Comparison of ENCODE assay signal across 28 mouse cellular contexts in the genomic region with DNA sequence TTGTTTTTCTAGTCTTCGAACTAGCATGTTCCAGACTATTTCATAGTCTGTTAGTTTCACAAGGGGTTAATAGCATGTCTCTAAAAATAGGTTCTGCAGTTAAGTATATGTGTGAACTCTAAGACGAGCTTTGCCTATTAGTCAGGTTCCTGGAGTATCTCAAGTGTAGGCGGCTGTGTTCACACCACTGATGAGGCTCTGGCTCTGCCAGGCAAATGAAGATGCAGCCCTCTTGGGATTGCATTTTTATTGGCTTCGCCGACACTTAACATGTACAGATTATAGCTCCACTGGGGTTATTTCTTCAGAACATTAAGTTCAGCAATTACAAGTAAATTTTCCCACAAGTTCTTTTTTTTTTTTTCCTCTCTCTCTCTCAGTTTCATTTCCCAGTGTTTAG. TPM values are rescaled to one million over a fixed set of nuclear protein-coding genes. Genes with fewer than 3 reads are reported as not detected.
A peak's percentile ranks its signal among the peaks of the same experiment; 100 is the strongest.
DNase-seq lines count a peak whose midpoint lies in the region; ATAC-seq and TF ChIP-seq lines count a peak whose summit lies in the region.
"Had no signal": no experiment of that assay in that cellular context is flagged by ENCODE, and none has a peak within 500 bp of the region (broad histone marks: within the 10 kb centered on the region; RNA-seq: fewer than 3 reads in every experiment).

No protein-coding gene starts in this region.

- H3K9me3 ChIP-seq in midbrain, postnatal 0 days (ENCODE audit: low read length) = no peaks in the 10 kb centered on the region
- H3K9me3 ChIP-seq in midbrain, embryonic 11.5 days (ENCODE audit: control insufficient read depth, low read length) = no peaks in the 10 kb centered on the region
- H3K9me3 ChIP-seq in neural tube, embryonic 13.5 days = no peaks in the 10 kb centered on the region
- H3K9me3 ChIP-seq: heart, embryonic 13.5 days; limb, embryonic 13.5 days; liver, embryonic 13.5 days had no signal

- TF ChIP-seq POLR2A in brain, embryonic 14.5 days (IDR thresholded peaks at IDR 0.05; ENCODE audit: borderline replicate concordance, extremely low read depth, insufficient read depth, insufficient read length, poor library complexity, severe bottlenecking) = no peak

- H3K27me3 ChIP-seq in midbrain, postnatal 0 days (ENCODE audit: insufficient read depth, low read length) = no peaks in the 10 kb centered on the region
- H3K27me3 ChIP-seq in midbrain, embryonic 11.5 days (ENCODE audit: control insufficient read depth, insufficient read depth, low read length) = no peaks in the 10 kb centered on the region
- no peaks in the 10 kb centered on the region for H3K27me3 ChIP-seq in neural tube, embryonic 13.5 days
- H3K27me3 ChIP-seq: heart, embryonic 13.5 days; limb, embryonic 13.5 days; liver, embryonic 13.5 days had no signal

- no peak overlapping the region for H3K4me3 ChIP-seq in midbrain, postnatal 0 days (ENCODE audit: low read depth, low read length)
- H3K4me3 ChIP-seq in midbrain, embryonic 11.5 days (ENCODE audit: low read depth, low read length) = no peak overlapping the region
- H3K4me3 ChIP-seq in neural tube, embryonic 13.5 days = no peak overlapping the region
- H3K4me3 ChIP-seq: heart, embryonic 13.5 days; left cerebral cortex, adult 2 months; limb, embryonic 13.5 days; liver, embryonic 13.5 days had no signal

- H3K4me1 ChIP-seq in midbrain, postnatal 0 days (ENCODE audit: insufficient read depth, low read length) = no peaks in the 10 kb centered on the region
- H3K4me1 ChIP-seq in midbrain, embryonic 11.5 days (ENCODE audit: control insufficient read depth, insufficient read depth, low read length) = no peaks in the 10 kb centered on the region
- H3K4me1 ChIP-seq in neural tube, embryonic 13.5 days (replicated peaks) = no peaks in the 10 kb centered on the region
- H3K4me1 ChIP-seq: limb, embryonic 13.5 days; liver, embryonic 13.5 days had no signal

- no peak overlapping the region for H3K4me2 ChIP-seq in midbrain, postnatal 0 days (ENCODE audit: low read depth, low read length, poor library complexity, severe bottlenecking)
- H3K4me2 ChIP-seq in midbrain, embryonic 11.5 days = no peak overlapping the region
- H3K4me2 ChIP-seq in neural tube, embryonic 13.5 days = no peak overlapping the region
- H3K4me2 ChIP-seq: heart, embryonic 13.5 days; limb, embryonic 13.5 days; liver, embryonic 13.5 days; lung, embryonic 14.5 days had no signal

- no peak overlapping the region for H3K9ac ChIP-seq in midbrain, postnatal 0 days (replicated peaks; ENCODE audit: low read length, poor library complexity, severe bottlenecking)
- no peak overlapping the region for H3K9ac ChIP-seq in midbrain, embryonic 11.5 days (ENCODE audit: low read length)
- H3K9ac ChIP-seq in neural tube, embryonic 13.5 days = no peak overlapping the region
- H3K9ac ChIP-seq: heart, embryonic 13.5 days; limb, embryonic 13.5 days; liver, embryonic 13.5 days; lung, embryonic 14.5 days had no signal

- no peak overlapping the region for H3K27ac ChIP-seq in midbrain, postnatal 0 days (ENCODE audit: low read depth, low read length)
- H3K27ac ChIP-seq in midbrain, embryonic 11.5 days (ENCODE audit: low read depth, low read length) = no peak overlapping the region
- no peak overlapping the region; the same call in 1 of the 2 replicates for H3K27ac ChIP-seq in neural tube, embryonic 13.5 days (replicated peaks)
- H3K27ac ChIP-seq: heart, embryonic 13.5 days; left cerebral cortex, adult 2 months; limb, embryonic 13.5 days; liver, embryonic 13.5 days had no signal

- H3K36me3 ChIP-seq in midbrain, postnatal 0 days (ENCODE audit: insufficient read depth, low read length) = no peaks in the 10 kb centered on the region
- no peaks in the 10 kb centered on the region for H3K36me3 ChIP-seq in midbrain, embryonic 11.5 days (ENCODE audit: control insufficient read depth, insufficient read depth, low read length)
- H3K36me3 ChIP-seq in neural tube, embryonic 13.5 days = no peaks in the 10 kb centered on the region
- H3K36me3 ChIP-seq: heart, embryonic 13.5 days; limb, embryonic 13.5 days; liver, embryonic 13.5 days had no signal

- no peak for ATAC-seq in midbrain, postnatal 0 days (ENCODE audit: low FRiP score)
- ATAC-seq in midbrain, embryonic 11.5 days (ENCODE audit: low FRiP score) = no peak
- ATAC-seq in neural tube, embryonic 13.5 days (ENCODE audit: low read depth) = peak; percentile 76
- ATAC-seq: inflammation-experienced regulatory T-cells, adult 6 months; midbrain, embryonic 16.5 days had no signal

- WGBS in midbrain, postnatal 0 days = 70% methylated on average over 5 of the region's 5 CpGs
- WGBS in midbrain, embryonic 11.5 days = 83% methylated on average over 5 of the region's 5 CpGs
- 51% methylated on average over 5 of the region's 5 CpGs for WGBS in neural tube, embryonic 13.5 days

- TF ChIP-seq CTCF in midbrain, postnatal 0 days (IDR thresholded peaks at IDR 0.05) = no peak
- TF ChIP-seq CTCF in brain, embryonic 14.5 days (IDR thresholded peaks at IDR 0.05; ENCODE audit: borderline replicate concordance, extremely low read depth, insufficient read depth, insufficient read length) = no peak

- DNase-seq in frontal cortex, postnatal 36 days (ENCODE audit: low spot score in 2 of 2) = peak; percentile 15 to 40
- DNase-seq in frontal cortex, postnatal 14 days (ENCODE audit: low spot score in 2 of 2) = no peak
- DNase-seq in midbrain, postnatal 0 days (ENCODE audit: low spot score) = peak; percentile 32
- DNase-seq in midbrain, embryonic 11.5 days (ENCODE audit: low spot score, missing footprints) = no peak
- DNase-seq in brain, embryonic 14.5 days (ENCODE audit: low read depth) = peak; percentile 73
- DNase-seq in kidney, postnatal 14 days = no peak
- DNase-seq: adrenal gland, adult 2 months; cerebellum, adult 9-11 months; embryo, embryonic 11 days; gastrocnemius, postnatal 14 days; heart, adult 18-20 months; kidney, adult 8-10 months; kidney, postnatal 25 days; liver, embryonic 13.5 days; lung, embryonic 14.5 days; lung, postnatal 36 days; spleen, adult 18-20 months; thymus, adult 18-20 months; thymus, postnatal 4 days had no signal

RNA-seq across cellular contexts. Expression of gene Mtnr1b, which starts 12.4 kb away (rescaled TPM):
- 1.0 TPM in 1 of 2 replicates, not detected in the other for total RNA-seq in midbrain, postnatal 0 days (2014; rRNA removed)
- polyA plus RNA-seq in midbrain, postnatal 0 days (2015; fragmentation: Nextera tagmentation; extraction: Ambion mirVana) = not detected in 2 replicates
- polyA plus RNA-seq in midbrain, embryonic 11.5 days (2014; fragmentation: Nextera tagmentation; extraction: Ambion mirVana) = not detected in 2 replicates
- not detected in 2 replicates for polyA plus RNA-seq in brain, embryonic 14.5 days (2012; rRNA removed)
- not detected in 2 replicates for polyA plus RNA-seq in neural tube, embryonic 13.5 days (2015; fragmentation: Nextera tagmentation; extraction: Ambion mirVana)
- total RNA-seq: adrenal gland, adult 2 months; gastrocnemius, postnatal 14 days; heart, adult 18-20 months; heart, postnatal 25 days; left cerebral cortex, adult 2 months; megakaryocyte-erythroid progenitor cell, adult 5-6 weeks had no signal
- polyA plus RNA-seq: adrenal gland, adult 2 months; embryonic facial prominence, embryonic 14.5 days; heart, embryonic 13.5 days; inflammation-experienced regulatory T-cells, adult 6 months; limb, embryonic 13.5 days; liver, embryonic 13.5 days; lung, embryonic 14.5 days; midbrain, embryonic 16.5 days had no signal

Comparison
In these comparisons a context has a peak if more than half of its experiments do, and no peak if none do; other contexts are left out.
1. DNase-seq: peak in frontal cortex, postnatal 36 days (2 of 2), midbrain, postnatal 0 days (single experiment) and brain, embryonic 14.5 days (single experiment); none in frontal cortex, postnatal 14 days (0 of 2), midbrain, embryonic 11.5 days (single experiment) and kidney, postnatal 14 days (single experiment).